Mouse (Mus musculus) E14TG2a.4 (cell line): ENCODE measurements at regions not wholly inside any gene's neighbourhood (a gene's known extent, or its start where the extent isn't known, plus 50 kb on each side); places are given as distances from the start of the nearest gene placed in this dataset.

ENCODE experiments used
- H3K27me3 ChIP-seq: 2 replicates; pipeline ENCODE4 v1.6.1; 2014; ENCODE audit warnings: low read length, control low read depth; ENCODE audit not compliant: insufficient read depth
- H3K36me3 ChIP-seq: 2 replicates; pipeline ENCODE4 v1.6.1; 2014; ENCODE audit warnings: low read length, control low read depth; ENCODE audit not compliant: insufficient read depth
- H3K4me1 ChIP-seq: replicated peaks from 2 replicates; pipeline ENCODE4 v1.6.1; 2014; ENCODE audit warnings: low read depth, low read length, control low read depth
- H3K4me3 ChIP-seq: replicated peaks from 2 replicates; pipeline ENCODE4 v1.5.1; 2014; ENCODE audit warnings: mild to moderate bottlenecking, low read length
- H3K9me3 ChIP-seq: 2 replicates; pipeline ENCODE4 v1.6.1; 2014; ENCODE audit warnings: low read length, control low read depth
- CTCF ChIP-seq: conservative IDR thresholded peaks from 2 replicates; pipeline ENCODE4 v1.5.1; 2014; ENCODE audit warnings: low read length
- NANOG ChIP-seq: IDR thresholded peaks from 2 replicates; pipeline ENCODE4 v1.6.1; 2014; ENCODE audit warnings: borderline replicate concordance, low read length, mixed read lengths
- POU5F1 ChIP-seq: IDR thresholded peaks from 2 replicates; pipeline ENCODE4 v1.6.1; 2014; ENCODE audit warnings: low read length, borderline replicate concordance

GRCm38 (mm10) chr8:113028880-113029279 is 459.0 kb downstream of the Cntnap4 start:
- Histone ChIP-seq H3K9me3 (no peaks in the 10 kb centered on the region), H3K36me3 (no peaks in the 10 kb centered on the region), H3K4me3 (no peak overlapping the region), H3K27me3 (no peaks in the 10 kb centered on the region), H3K4me1 (no peaks in the 10 kb centered on the region)
- TF ChIP-seq POU5F1: no peak
- TF ChIP-seq CTCF: no peak
- TF ChIP-seq NANOG: no peak

GRCm38 (mm10) chr8:113051770-113052473 is 482.1 kb downstream of the Cntnap4 start:
- no peaks in the 10 kb centered on the region for H3K4me1 ChIP-seq
- peaks cover 6% of the 10 kb centered on the region for H3K9me3 ChIP-seq
- H3K36me3 ChIP-seq: no peaks in the 10 kb centered on the region
- H3K4me3 ChIP-seq: no peak overlapping the region
- TF ChIP-seq NANOG (no peak), CTCF (no peak), POU5F1 (no peak)
- no peaks in the 10 kb centered on the region for H3K27me3 ChIP-seq

- no peaks in the 10 kb centered on the region for H3K36me3 ChIP-seq
- no peaks in the 10 kb centered on the region for H3K4me1 ChIP-seq
- H3K27me3 ChIP-seq: no peaks in the 10 kb centered on the region
- no peaks in the 10 kb centered on the region for H3K9me3 ChIP-seq
- TF ChIP-seq POU5F1 (no peak), CTCF (no peak), NANOG (no peak)
- H3K4me3 ChIP-seq: no peak overlapping the region
These were observed 495.7 kb downstream of the Cntnap4 start for GRCm38 (mm10) chr8:113065246-113066169.

- Histone ChIP-seq H3K9me3 (no peaks in the 10 kb centered on the region), H3K27me3 (no peaks in the 10 kb centered on the region), H3K4me1 (no peaks in the 10 kb centered on the region), H3K4me3 (no peak overlapping the region), H3K36me3 (no peaks in the 10 kb centered on the region)
- TF ChIP-seq CTCF (no peak), NANOG (no peak), POU5F1 (no peak)
These were observed 496.4 kb downstream of the Cntnap4 start for GRCm38 (mm10) chr8:113066170-113066708.

GRCm38 (mm10) chr8:113083976-113084375 is 514.1 kb downstream of the Cntnap4 start:
- TF ChIP-seq POU5F1 (no peak), NANOG (no peak), CTCF (no peak)
- Histone ChIP-seq H3K36me3 (no peaks in the 10 kb centered on the region), H3K4me3 (no peak overlapping the region), H3K4me1 (no peaks in the 10 kb centered on the region), H3K27me3 (no peaks in the 10 kb centered on the region), H3K9me3 (no peaks in the 10 kb centered on the region)

GRCm38 (mm10) chr8:113087586-113087985 is 517.7 kb downstream of the Cntnap4 start:
- TF ChIP-seq POU5F1 (no peak), NANOG (no peak), CTCF (no peak)
- no peaks in the 10 kb centered on the region for H3K27me3 ChIP-seq
- H3K36me3 ChIP-seq: no peaks in the 10 kb centered on the region
- H3K4me1 ChIP-seq: no peaks in the 10 kb centered on the region
- no peaks in the 10 kb centered on the region for H3K9me3 ChIP-seq
- H3K4me3 ChIP-seq: no peak overlapping the region

GRCm38 (mm10) chr8:113111665-113112064 is 523.7 kb upstream of the Mon1b start:
- Histone ChIP-seq H3K27me3 (no peaks in the 10 kb centered on the region), H3K4me1 (no peaks in the 10 kb centered on the region), H3K36me3 (no peaks in the 10 kb centered on the region), H3K4me3 (no peak overlapping the region), H3K9me3 (no peaks in the 10 kb centered on the region)
- no peak for TF ChIP-seq POU5F1
- TF ChIP-seq NANOG: no peak
- peak; percentile 57 for TF ChIP-seq CTCF

GRCm38 (mm10) chr8:113114165-113114700 is 521.2 kb upstream of the Mon1b start:
- TF ChIP-seq NANOG (no peak), POU5F1 (no peak), CTCF (no peak)
- no peak overlapping the region for H3K4me3 ChIP-seq
- no peaks in the 10 kb centered on the region for H3K9me3 ChIP-seq
- H3K27me3 ChIP-seq: no peaks in the 10 kb centered on the region
- H3K36me3 ChIP-seq: no peaks in the 10 kb centered on the region
- H3K4me1 ChIP-seq: no peaks in the 10 kb centered on the region
